Mouse (Mus musculus) heart, postnatal 0 days (tissue): ENCODE data around the gene Egfr.

Experiments
- CTCF ChIP-seq: IDR thresholded peaks from 2 replicates; pipeline ENCODE4 v1.5.1; 2016; ENCODE audit warnings: antibody characterized with exemption, control low read depth, low read depth
- EP300 ChIP-seq: IDR thresholded peaks from 2 replicates; pipeline ENCODE4 v1.6.1; 2016; ENCODE audit warnings: antibody characterized with exemption, low read depth

DNA sequence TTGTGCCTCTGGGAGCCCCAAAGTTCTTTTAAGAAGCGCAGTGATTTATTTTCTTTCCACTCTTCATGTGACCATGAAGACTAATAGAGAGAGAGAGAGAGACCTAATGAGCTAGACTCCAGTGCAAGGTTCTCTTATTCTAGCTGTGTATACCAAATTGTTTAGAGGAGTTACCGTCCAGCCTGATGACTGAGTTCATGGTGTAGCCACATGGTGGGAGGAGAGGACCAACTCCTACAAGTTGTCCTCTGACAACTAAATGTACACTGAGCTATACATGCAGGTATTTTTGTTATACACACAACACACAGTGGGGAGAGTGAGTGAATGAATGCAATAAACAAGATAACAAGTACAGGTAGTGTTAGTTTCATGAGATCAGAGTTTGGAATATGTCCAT lies 9.2 kb upstream of the Egfr start:
- TF ChIP-seq CTCF (no peak), EP300 (no peak)
